Mouse (Mus musculus) bone marrow macrophage, adult 2 months (primary cell): ENCODE results near the gene Map3k5.

Source experiments
- CTCF ChIP-seq: IDR thresholded peaks from 2 replicates; pipeline ENCODE4 v1.5.1; 2012; ENCODE audit warnings: low read depth, mild to moderate bottlenecking, low read length, moderate library complexity
- POLR2A ChIP-seq: IDR thresholded peaks from 2 replicates; pipeline ENCODE4 v1.6.1; 2012; ENCODE audit warnings: mild to moderate bottlenecking, low read depth, low read length, borderline replicate concordance

GRCm38 (mm10) chr10:19973321-19974108, 39.2 kb downstream of the Map3k5 start:
- no peak for TF ChIP-seq CTCF
- TF ChIP-seq POLR2A, result no peak
